Mouse (Mus musculus): ENCODE measurements around the gene Hhex. TPM values are rescaled to one million over a fixed set of nuclear protein-coding genes. Genes with fewer than 3 reads are reported as not detected.

Gene Hhex
- polyA plus RNA-seq, 1 experiment from 2014 or later = 13.0 TPM

DNA sequence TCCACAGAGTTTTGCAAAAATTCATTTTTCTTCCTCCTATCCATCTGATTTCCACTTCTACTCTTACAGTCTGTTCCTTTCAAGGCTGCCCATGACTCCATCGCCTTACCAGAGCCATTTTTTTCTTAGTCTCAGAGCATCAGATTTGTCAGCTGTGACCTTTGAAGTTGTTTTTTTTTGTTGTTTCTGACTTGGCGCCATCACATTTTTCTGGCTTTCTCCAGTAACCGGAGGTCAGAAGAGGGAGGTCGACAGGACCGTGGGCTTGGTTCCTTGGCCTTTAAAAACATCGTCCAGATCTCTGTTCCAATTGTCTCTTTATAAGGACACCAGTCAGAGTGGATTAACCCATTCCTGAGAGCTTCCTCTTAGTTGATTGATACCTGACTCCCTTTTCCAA lies 52.2 kb downstream of the Hhex start:
- H3K9me3 ChIP-seq (replicated peaks) = no peaks in the 10 kb centered on the region
- H3K4me3 ChIP-seq = no peak overlapping the region
- no peak overlapping the region for H3K4me2 ChIP-seq
- no peaks in the 10 kb centered on the region for H3K36me3 ChIP-seq
- no peak for ATAC-seq (replicated peaks; ENCODE audit: insufficient number of reproducible peaks, insufficient read depth, low FRiP score, low read depth)
- H3K9ac ChIP-seq = no peak overlapping the region
- H3K27ac ChIP-seq = no peak overlapping the region
- H3K27me3 ChIP-seq = no peaks in the 10 kb centered on the region
- no peaks in the 10 kb centered on the region; the same call in 1 of the 2 replicates for H3K4me1 ChIP-seq (replicated peaks)
- 83% methylated on average over 6 of the region's 6 CpGs for WGBS

- Histone ChIP-seq H3K4me3 (no peak overlapping the region), H3K27me3 (no peaks in the 10 kb centered on the region), H3K36me3 (no peaks in the 10 kb centered on the region), H3K27ac (no peak overlapping the region), H3K4me1 (replicated peaks) (no peaks in the 10 kb centered on the region), H3K9me3 (replicated peaks) (no peaks in the 10 kb centered on the region), H3K9ac (no peak overlapping the region), H3K4me2 (no peak overlapping the region)
- ATAC-seq (replicated peaks; ENCODE audit: insufficient number of reproducible peaks, insufficient read depth, low FRiP score, low read depth) = no peak
- 65% methylated on average over 5 of the region's 5 CpGs for WGBS
These were observed 53.3 kb downstream of the Hhex start for GRCm38 (mm10) chr19:37487811-37488475.

- Histone ChIP-seq H3K27ac (no peak overlapping the region), H3K9ac (no peak overlapping the region), H3K9me3 (replicated peaks) (no peaks in the 10 kb centered on the region), H3K4me1 (replicated peaks) (no peaks in the 10 kb centered on the region), H3K4me3 (no peak overlapping the region), H3K36me3 (no peaks in the 10 kb centered on the region), H3K4me2 (no peak overlapping the region), H3K27me3 (no peaks in the 10 kb centered on the region)
- ATAC-seq (replicated peaks; ENCODE audit: insufficient number of reproducible peaks, insufficient read depth, low FRiP score, low read depth) = no peak
- 60% methylated on average over 7 of the region's 7 CpGs for WGBS
These were observed 54.1 kb downstream of the Hhex start for GRCm38 (mm10) chr19:37488608-37489262.

Other genes starting within 250 kb of the Hhex start
- gene March5, start 227.3 kb upstream of the Hhex start, polyA plus RNA-seq (2015; fragmentation: Nextera tagmentation; extraction: Ambion mirVana) = 78.3 and 81.8 TPM in 2 replicates
- 7.6 and 9.9 TPM in 2 replicates for gene Cpeb3, start 226.2 kb upstream of the Hhex start, polyA plus RNA-seq (2015; fragmentation: Nextera tagmentation; extraction: Ambion mirVana)
- 66.5 and 66.6 TPM in 2 replicates for gene Ide, start 97.0 kb upstream of the Hhex start, polyA plus RNA-seq (2015; fragmentation: Nextera tagmentation; extraction: Ambion mirVana)
- 39.6 and 45.4 TPM in 2 replicates for gene Kif11, start 58.4 kb upstream of the Hhex start, polyA plus RNA-seq (2015; fragmentation: Nextera tagmentation; extraction: Ambion mirVana)
- gene Exoc6, start 115.6 kb downstream of the Hhex start, polyA plus RNA-seq (2015; fragmentation: Nextera tagmentation; extraction: Ambion mirVana) = 16.6 and 18.8 TPM in 2 replicates